Mouse (Mus musculus): Measurements from ENCODE around the gene Mrpl18. TPM values are rescaled to one million over a fixed set of nuclear protein-coding genes. Genes with fewer than 3 reads are reported as not detected.
"Not testable (repeated sequence)": the region's sequence is repeated elsewhere in the genome, so short reads cannot be mapped to it uniquely, and the experiment has no call there.

The Mrpl18 gene
- polyA plus RNA-seq, 1 experiment from 2014 or later = 188 TPM

DNA sequence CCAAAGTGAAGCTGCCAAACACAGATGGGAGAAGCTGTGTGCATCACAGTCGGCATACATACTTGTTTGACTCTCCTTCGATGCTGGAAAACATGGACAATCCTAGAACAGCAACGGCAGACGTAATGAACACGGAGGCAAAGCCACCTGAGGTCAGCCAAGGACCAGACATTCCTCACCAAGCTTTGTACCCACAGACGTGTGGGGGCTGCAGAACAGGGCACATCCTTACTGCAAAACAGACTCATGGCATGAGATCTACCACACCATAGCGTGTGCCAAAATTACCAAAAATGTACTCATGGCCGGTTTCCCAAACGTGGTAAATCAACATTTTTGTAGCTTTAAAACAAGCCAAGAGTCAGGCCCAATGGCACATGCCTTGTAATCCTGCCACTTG, 9.7 kb downstream of the Mrpl18 start:
- no peaks in the 10 kb centered on the region for H3K9me3 ChIP-seq (replicated peaks; ENCODE audit: control insufficient read depth, low read length)
- no peaks in the 10 kb centered on the region for H3K27me3 ChIP-seq (ENCODE audit: control insufficient read depth, insufficient read depth, low read length)
- H3K27ac ChIP-seq (replicated peaks; ENCODE audit: low read depth, low read length) = no peak overlapping the region
- no peak overlapping the region for H3K4me3 ChIP-seq (ENCODE audit: low read depth, low read length)
- WGBS = 93% methylated on average over 9 of the region's 9 CpGs
- no peak overlapping the region for H3K9ac ChIP-seq (replicated peaks; ENCODE audit: low read length)
- no peaks in the 10 kb centered on the region for H3K4me1 ChIP-seq (ENCODE audit: control insufficient read depth, insufficient read depth, low read length)
- peaks cover 4% of the 10 kb centered on the region for H3K36me3 ChIP-seq (replicated peaks; ENCODE audit: control insufficient read depth, insufficient read depth, low read depth, low read length)
- H3K4me2 ChIP-seq (ENCODE audit: low read depth, low read length) = no peak overlapping the region
- no peak for DNase-seq (ENCODE audit: low spot score)
- ATAC-seq (replicated peaks; ENCODE audit: insufficient number of reproducible peaks, low FRiP score, low TSS enrichment, low read depth) = no peak

DNA sequence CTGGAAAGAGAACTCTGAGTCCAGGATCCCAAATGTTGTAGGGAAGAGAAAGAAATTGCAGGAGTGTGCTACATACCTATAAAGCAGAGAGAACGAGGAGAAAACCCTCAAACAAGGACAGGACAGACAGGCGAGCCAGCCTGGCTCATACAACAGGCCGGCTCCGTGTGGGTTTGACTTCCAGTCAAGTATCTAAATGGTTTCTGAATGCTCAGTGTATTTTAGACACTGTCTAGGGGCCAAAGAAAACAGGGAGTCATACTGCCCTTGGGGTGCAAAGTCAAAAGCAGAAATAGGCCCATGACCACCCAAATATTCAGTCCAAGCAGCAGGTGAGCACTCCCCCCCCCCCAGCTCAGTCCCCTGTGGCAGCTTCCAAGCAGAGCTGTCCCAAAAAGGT, 10.3 kb downstream of the Mrpl18 start:
- WGBS = 82% methylated on average over 4 of the region's 4 CpGs
- ATAC-seq (replicated peaks; ENCODE audit: insufficient number of reproducible peaks, low FRiP score, low TSS enrichment, low read depth) (no peak), DNase-seq (ENCODE audit: low spot score) (no peak)
- H3K27ac ChIP-seq (replicated peaks; ENCODE audit: low read depth, low read length) = no peak overlapping the region
- no peaks in the 10 kb centered on the region for H3K27me3 ChIP-seq (ENCODE audit: control insufficient read depth, insufficient read depth, low read length)
- H3K9me3 ChIP-seq (replicated peaks; ENCODE audit: control insufficient read depth, low read length) = no peaks in the 10 kb centered on the region
- no peaks in the 10 kb centered on the region for H3K4me1 ChIP-seq (ENCODE audit: control insufficient read depth, insufficient read depth, low read length)
- H3K9ac ChIP-seq (replicated peaks; ENCODE audit: low read length) = no peak overlapping the region
- peaks cover 3% of the 10 kb centered on the region for H3K36me3 ChIP-seq (replicated peaks; ENCODE audit: control insufficient read depth, insufficient read depth, low read depth, low read length)
- H3K4me3 ChIP-seq (ENCODE audit: low read depth, low read length) = no peak overlapping the region
- no peak overlapping the region for H3K4me2 ChIP-seq (ENCODE audit: low read depth, low read length)

DNA sequence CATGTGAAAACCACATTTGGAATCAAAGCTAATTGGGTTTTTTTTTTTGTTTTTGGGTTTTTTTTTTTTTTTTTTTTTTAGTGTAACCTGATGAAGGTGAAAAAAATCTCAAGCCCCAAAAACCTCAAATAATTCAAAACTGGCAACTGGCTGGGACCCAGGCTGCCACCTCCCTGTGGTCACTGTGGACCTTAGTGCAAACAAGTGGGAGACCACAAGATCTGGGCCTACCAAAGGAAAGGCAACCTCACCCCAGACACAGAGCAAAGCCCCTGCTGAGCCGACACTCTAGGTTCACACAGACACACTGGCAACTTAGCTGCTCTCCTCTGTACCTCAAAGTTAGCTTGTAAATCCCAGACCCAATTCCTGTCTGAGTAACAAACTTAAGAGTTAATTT, 11.8 kb downstream of the Mrpl18 start:
- Histone ChIP-seq H3K4me2 (ENCODE audit: low read depth, low read length) (no peak overlapping the region), H3K36me3 (replicated peaks; ENCODE audit: control insufficient read depth, insufficient read depth, low read depth, low read length) (no peaks in the 10 kb centered on the region), H3K4me1 (ENCODE audit: control insufficient read depth, insufficient read depth, low read length) (no peaks in the 10 kb centered on the region), H3K27ac (replicated peaks; ENCODE audit: low read depth, low read length) (no peak overlapping the region), H3K4me3 (ENCODE audit: low read depth, low read length) (no peak overlapping the region), H3K9ac (replicated peaks; ENCODE audit: low read length) (no peak overlapping the region), H3K9me3 (replicated peaks; ENCODE audit: control insufficient read depth, low read length) (no peaks in the 10 kb centered on the region), H3K27me3 (ENCODE audit: control insufficient read depth, insufficient read depth, low read length) (no peaks in the 10 kb centered on the region)
- WGBS = 83% methylated on average over 1 of the region's 1 CpGs
- ATAC-seq (replicated peaks; ENCODE audit: insufficient number of reproducible peaks, low FRiP score, low TSS enrichment, low read depth) = no peak
- no peak for DNase-seq (ENCODE audit: low spot score)

DNA sequence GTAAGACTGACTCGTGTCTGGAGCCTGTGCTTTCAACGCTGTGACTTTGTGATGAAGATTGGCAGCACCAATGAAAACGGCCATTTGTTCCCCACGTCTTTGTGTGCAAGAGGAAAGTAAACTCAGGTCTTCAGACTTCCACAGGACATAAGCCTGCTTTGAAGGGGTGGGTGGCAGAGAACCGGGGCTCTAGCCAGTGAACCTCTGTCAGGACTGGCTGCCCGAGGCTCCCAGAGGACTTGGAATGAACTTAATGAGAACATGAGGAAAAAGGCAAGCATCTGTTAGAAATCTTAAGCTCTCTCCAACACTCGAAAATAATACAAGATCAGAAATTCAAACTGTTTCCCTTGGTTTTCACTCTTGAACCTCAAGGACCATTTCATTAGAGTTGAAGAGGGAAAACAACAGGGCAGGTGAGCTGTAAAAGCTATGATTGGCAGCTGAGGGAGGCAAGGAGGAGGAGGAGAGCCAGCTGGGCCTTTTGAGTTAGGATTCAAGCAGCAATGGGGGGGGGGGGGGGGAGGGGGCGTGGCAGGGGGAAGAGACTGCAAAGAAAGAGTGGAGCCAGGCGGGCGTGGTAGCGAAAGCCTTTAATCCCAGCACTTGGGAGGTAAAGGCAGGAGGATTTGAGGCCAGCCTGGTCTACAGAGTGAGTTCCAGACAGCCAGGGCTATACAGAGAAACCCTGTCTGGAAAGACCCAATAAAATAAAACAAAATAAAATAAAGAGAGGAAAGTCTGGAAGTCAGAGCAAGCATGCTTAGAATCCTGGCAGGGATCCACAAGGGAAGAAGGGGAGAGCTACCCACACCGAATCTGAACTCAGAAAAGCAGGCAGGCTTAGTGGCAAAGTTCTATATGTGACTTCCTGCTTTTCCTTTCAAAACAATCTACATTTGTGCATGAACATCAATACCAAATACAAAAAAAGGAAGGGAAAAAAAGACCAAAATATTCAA, 12.5 kb downstream of the Mrpl18 start:
- ATAC-seq (replicated peaks; ENCODE audit: insufficient number of reproducible peaks, low FRiP score, low TSS enrichment, low read depth) = no peak; the same call in 1 of the 2 replicates
- Histone ChIP-seq H3K36me3 (replicated peaks; ENCODE audit: control insufficient read depth, insufficient read depth, low read depth, low read length) (no peaks in the 10 kb centered on the region), H3K4me2 (ENCODE audit: low read depth, low read length) (no peak overlapping the region), H3K4me3 (ENCODE audit: low read depth, low read length) (no peak overlapping the region), H3K9me3 (replicated peaks; ENCODE audit: control insufficient read depth, low read length) (no peaks in the 10 kb centered on the region), H3K27me3 (ENCODE audit: control insufficient read depth, insufficient read depth, low read length) (no peaks in the 10 kb centered on the region), H3K27ac (replicated peaks; ENCODE audit: low read depth, low read length) (no peak overlapping the region), H3K9ac (replicated peaks; ENCODE audit: low read length) (no peak overlapping the region), H3K4me1 (ENCODE audit: control insufficient read depth, insufficient read depth, low read length) (no peaks in the 10 kb centered on the region)
- peak; percentile 36 for DNase-seq (ENCODE audit: low spot score)
- WGBS = 47% methylated on average over 11 of the region's 12 CpGs

DNA sequence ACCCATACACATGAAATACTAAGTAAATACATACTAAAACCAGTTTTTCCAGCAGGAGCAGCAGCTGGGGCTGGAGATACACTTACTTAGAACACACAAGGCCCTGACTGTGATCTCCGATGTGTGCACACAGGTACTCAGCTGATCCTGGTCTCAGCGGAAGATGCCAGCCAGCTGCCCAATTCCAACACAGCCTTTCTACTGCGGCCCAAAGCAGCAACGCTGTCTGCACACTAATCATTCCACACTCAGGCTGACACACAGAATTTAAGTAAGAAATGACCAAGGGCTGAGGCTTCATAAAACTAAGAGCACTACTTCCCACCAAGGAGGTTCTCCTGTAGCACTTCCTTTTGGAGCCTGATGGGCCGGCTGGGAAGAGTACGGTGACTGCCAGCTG, 13.9 kb downstream of the Mrpl18 start:
- H3K27me3 ChIP-seq (ENCODE audit: control insufficient read depth, insufficient read depth, low read length) = no peaks in the 10 kb centered on the region
- H3K4me2 ChIP-seq (ENCODE audit: low read depth, low read length) = no peak overlapping the region
- H3K4me3 ChIP-seq (ENCODE audit: low read depth, low read length) = no peak overlapping the region
- ATAC-seq (replicated peaks; ENCODE audit: insufficient number of reproducible peaks, low FRiP score, low TSS enrichment, low read depth) (no peak), DNase-seq (ENCODE audit: low spot score) (no peak)
- no peaks in the 10 kb centered on the region for H3K4me1 ChIP-seq (ENCODE audit: control insufficient read depth, insufficient read depth, low read length)
- no peak overlapping the region for H3K9ac ChIP-seq (replicated peaks; ENCODE audit: low read length)
- no peak overlapping the region for H3K27ac ChIP-seq (replicated peaks; ENCODE audit: low read depth, low read length)
- no peaks in the 10 kb centered on the region for H3K9me3 ChIP-seq (replicated peaks; ENCODE audit: control insufficient read depth, low read length)
- H3K36me3 ChIP-seq (replicated peaks; ENCODE audit: control insufficient read depth, insufficient read depth, low read depth, low read length) = no peaks in the 10 kb centered on the region
- WGBS = 92% methylated on average over 6 of the region's 6 CpGs

DNA sequence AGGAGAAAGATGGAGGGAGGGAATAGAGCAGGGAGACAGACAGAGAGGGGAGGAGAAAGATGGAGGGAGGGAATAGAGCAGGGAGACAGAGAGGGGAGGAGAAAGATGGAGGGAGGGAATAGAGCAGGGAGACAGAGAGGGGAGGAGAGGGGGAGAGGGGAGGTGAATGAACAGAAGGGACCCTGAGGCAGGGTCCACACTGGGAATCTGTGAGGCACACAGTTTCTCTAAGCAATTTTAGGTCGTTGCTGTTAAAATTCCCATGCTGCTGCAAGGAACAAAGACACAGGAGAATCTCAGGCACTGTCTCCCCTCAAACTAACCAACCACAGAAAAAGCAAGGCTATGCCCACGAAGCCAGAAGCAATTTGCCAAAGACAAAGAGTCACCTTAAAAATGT, 17.5 kb downstream of the Mrpl18 start:
- H3K4me2 ChIP-seq (ENCODE audit: low read depth, low read length); H3K27ac ChIP-seq (replicated peaks; ENCODE audit: low read depth, low read length); H3K4me3 ChIP-seq (ENCODE audit: low read depth, low read length); H3K4me1 ChIP-seq (ENCODE audit: control insufficient read depth, insufficient read depth, low read length); ATAC-seq (replicated peaks; ENCODE audit: insufficient number of reproducible peaks, low FRiP score, low TSS enrichment, low read depth); H3K9me3 ChIP-seq (replicated peaks; ENCODE audit: control insufficient read depth, low read length); H3K27me3 ChIP-seq (ENCODE audit: control insufficient read depth, insufficient read depth, low read length); H3K36me3 ChIP-seq (replicated peaks; ENCODE audit: control insufficient read depth, insufficient read depth, low read depth, low read length); H3K9ac ChIP-seq (replicated peaks; ENCODE audit: low read length): not testable (repeated sequence)
- peak; percentile 23 for DNase-seq (ENCODE audit: low spot score)
- 32% methylated on average over 2 of the region's 2 CpGs for WGBS

DNA sequence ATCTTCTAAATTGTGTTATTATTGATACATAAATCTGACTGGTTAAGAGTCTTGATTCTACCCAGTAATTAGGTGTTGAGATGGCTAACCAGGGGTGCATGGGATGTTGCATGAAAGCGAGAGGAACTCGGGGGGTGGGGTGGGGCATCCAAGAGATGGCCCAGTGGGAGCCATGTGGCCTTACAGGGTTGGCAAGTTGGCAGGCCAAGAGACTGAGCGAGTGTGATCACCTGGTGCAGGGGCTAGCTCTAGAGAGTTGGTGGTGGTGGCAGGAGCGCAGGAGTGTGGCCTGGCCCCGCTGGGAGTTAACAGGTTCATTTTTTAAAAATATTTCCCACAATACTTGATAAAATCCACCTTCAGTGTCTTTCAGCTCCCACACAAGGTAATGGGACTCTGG, 18.5 kb downstream of the Mrpl18 start:
- no peak overlapping the region for H3K4me3 ChIP-seq (ENCODE audit: low read depth, low read length)
- ATAC-seq (replicated peaks; ENCODE audit: insufficient number of reproducible peaks, low FRiP score, low TSS enrichment, low read depth) (0 out of 2 replicates have a peak, but pooled peaks have one; percentile 44), DNase-seq (ENCODE audit: low spot score) (no peak)
- WGBS = 86% methylated on average over 5 of the region's 5 CpGs
- no peaks in the 10 kb centered on the region for H3K27me3 ChIP-seq (ENCODE audit: control insufficient read depth, insufficient read depth, low read length)
- H3K27ac ChIP-seq (replicated peaks; ENCODE audit: low read depth, low read length) = peak overlapping the region; percentile 20; the same call in 1 of the 2 replicates
- no peaks in the 10 kb centered on the region for H3K9me3 ChIP-seq (replicated peaks; ENCODE audit: control insufficient read depth, low read length)
- no peak overlapping the region for H3K4me2 ChIP-seq (ENCODE audit: low read depth, low read length)
- H3K9ac ChIP-seq (replicated peaks; ENCODE audit: low read length) = no peak overlapping the region
- H3K36me3 ChIP-seq (replicated peaks; ENCODE audit: control insufficient read depth, insufficient read depth, low read depth, low read length) = no peaks in the 10 kb centered on the region
- no peaks in the 10 kb centered on the region for H3K4me1 ChIP-seq (ENCODE audit: control insufficient read depth, insufficient read depth, low read length)

DNA sequence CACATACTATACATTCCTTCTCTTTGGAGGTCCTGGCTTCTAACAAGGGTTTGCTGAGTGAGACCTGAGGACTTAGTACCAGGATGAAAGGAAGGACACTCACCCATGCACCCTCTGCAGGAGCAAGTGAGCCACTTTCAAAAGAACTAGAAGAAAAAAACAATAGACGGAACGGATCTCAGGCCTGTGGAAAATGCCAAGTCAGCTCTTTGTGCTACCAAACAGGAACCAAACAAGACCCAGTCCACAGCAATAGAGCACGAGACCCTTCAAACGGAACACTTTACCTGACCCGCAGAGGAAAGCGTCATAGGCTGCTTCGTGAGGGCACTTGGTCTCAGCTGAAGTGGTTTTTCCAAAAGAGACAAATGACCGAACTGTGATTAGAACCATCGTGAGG, 24.1 kb downstream of the Mrpl18 start:
- no peaks in the 10 kb centered on the region for H3K4me1 ChIP-seq (ENCODE audit: control insufficient read depth, insufficient read depth, low read length)
- H3K27ac ChIP-seq (replicated peaks; ENCODE audit: low read depth, low read length) = no peak overlapping the region
- ATAC-seq (replicated peaks; ENCODE audit: insufficient number of reproducible peaks, low FRiP score, low TSS enrichment, low read depth) (no peak), DNase-seq (ENCODE audit: low spot score) (no peak)
- H3K36me3 ChIP-seq (replicated peaks; ENCODE audit: control insufficient read depth, insufficient read depth, low read depth, low read length) = no peaks in the 10 kb centered on the region; the same call in 1 of the 2 replicates
- no peak overlapping the region for H3K4me3 ChIP-seq (ENCODE audit: low read depth, low read length)
- 88% methylated on average over 9 of the region's 9 CpGs for WGBS
- no peaks in the 10 kb centered on the region for H3K9me3 ChIP-seq (replicated peaks; ENCODE audit: control insufficient read depth, low read length)
- H3K27me3 ChIP-seq (ENCODE audit: control insufficient read depth, insufficient read depth, low read length) = no peaks in the 10 kb centered on the region
- no peak overlapping the region for H3K9ac ChIP-seq (replicated peaks; ENCODE audit: low read length)
- no peak overlapping the region for H3K4me2 ChIP-seq (ENCODE audit: low read depth, low read length)

Measured in embryonic facial prominence, embryonic 11.5 days (tissue).